Mouse (Mus musculus): ENCODE results near the gene Plcl2.

- no peak for TF ChIP-seq CTCF (IDR thresholded peaks at IDR 0.05; ENCODE audit: low read depth, low read length)
- no peak for TF ChIP-seq POLR2A (IDR thresholded peaks at IDR 0.05; ENCODE audit: insufficient read depth, low read length)
Observed at GRCm38 (mm10) chr17:50574161-50574560, 65.0 kb downstream of the Plcl2 start.
